Mouse (Mus musculus): ENCODE results near the gene Hjurp. TPM values are rescaled to one million over a fixed set of nuclear protein-coding genes. Genes with fewer than 3 reads are reported as not detected.

Hjurp gene
- polyA plus RNA-seq, 2 experiments from 2014 or later: 38.2 to 70.5 TPM

- no peak for ATAC-seq
These were observed 58.4 kb downstream of the Hjurp start for GRCm38 (mm10) chr1:88219054-88219453.

DNA sequence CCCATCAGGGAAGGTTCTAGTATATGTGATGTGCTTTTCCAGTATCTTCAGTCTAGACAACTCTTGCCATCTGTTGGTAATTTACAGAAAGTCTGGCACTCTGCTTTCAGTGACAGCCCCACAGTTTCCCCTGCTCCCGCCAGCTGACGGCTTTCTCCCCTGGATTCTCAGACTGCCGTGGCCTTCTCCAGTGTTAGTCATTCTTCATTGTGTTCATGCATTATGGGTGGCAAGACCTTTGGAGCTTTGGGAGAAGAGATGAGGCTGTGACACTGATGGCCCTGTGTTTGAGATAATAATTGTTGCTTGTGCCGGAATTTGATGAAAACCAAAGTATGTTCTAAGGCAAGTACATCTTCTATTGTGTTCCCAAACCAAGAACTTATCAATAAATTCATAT lies 58.8 kb downstream of the Hjurp start:
- ATAC-seq: no peak

- ATAC-seq: no peak
These were observed 59.4 kb downstream of the Hjurp start for GRCm38 (mm10) chr1:88218051-88218450.

DNA sequence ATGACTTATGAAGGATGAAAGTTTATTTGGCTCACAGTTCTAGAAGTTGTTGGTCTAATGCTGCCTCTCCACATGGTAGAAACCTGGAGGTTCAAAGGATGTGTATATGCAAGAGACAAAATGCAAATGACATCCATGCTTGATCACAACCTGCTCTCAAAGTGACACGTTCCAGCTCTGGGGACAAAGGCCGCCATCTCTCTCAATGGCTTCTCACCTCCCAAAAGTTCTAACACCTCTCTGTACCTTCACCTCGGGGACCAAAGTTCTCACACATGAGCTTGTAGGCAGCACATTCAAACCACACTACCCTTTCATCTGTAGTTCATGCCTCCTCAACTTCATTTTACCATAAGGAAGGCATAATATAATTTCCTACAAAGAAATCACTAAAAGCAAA lies 59.9 kb downstream of the Hjurp start:
- no peak for ATAC-seq

DNA sequence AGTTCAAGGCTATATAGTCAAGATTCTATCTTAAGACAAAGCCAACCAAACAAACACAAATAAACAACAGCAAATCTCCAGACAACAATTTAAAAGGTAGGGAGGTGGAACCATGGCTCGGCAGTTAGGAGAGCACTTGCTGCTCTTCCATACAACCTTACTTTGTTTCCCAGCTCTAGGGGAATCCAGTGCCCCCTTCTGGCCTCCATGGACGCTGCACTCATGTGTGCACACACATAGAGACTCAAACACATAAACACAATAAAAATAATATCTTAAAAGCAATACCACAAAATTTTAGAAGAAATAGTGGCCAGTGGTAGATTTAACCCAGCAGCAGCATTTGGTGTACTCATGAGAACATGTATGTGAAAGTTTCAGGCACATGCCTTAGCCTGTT lies 60.3 kb downstream of the Hjurp start:
- ATAC-seq: no peak

DNA sequence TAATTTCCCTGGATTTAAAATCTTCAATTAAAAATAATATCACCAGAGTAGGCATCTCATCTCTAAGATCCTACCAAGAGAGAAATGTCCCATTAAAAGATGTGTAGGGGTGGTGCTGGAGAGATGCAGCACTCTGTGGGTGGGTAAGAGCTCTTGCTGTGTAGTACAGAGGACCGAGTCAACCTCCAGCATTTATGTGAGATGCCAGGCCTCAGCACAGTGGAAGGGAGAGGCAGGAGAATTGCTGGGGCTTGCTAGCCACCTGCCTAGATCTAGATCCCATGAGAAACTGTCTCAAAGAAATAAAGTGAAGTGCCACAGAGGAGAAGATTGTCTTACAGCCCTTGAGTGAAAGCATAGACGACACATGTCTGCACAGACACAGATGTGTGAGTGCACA lies 60.9 kb downstream of the Hjurp start:
- ATAC-seq: no peak

- ATAC-seq: no peak
These were observed 61.7 kb downstream of the Hjurp start for GRCm38 (mm10) chr1:88215466-88216380.

GRCm38 (mm10) chr1:88214462-88214952 lies 62.9 kb downstream of the Hjurp start:
- ATAC-seq: no peak

- no peak for ATAC-seq
These were observed 63.5 kb downstream of the Hjurp start for GRCm38 (mm10) chr1:88213766-88214461.

- ATAC-seq: no peak
These were observed 64.4 kb downstream of the Hjurp start for GRCm38 (mm10) chr1:88213061-88213460.

Other genes with a start within 250 kb of the Hjurp start
- not detected for gene Ugt1a10, start 222.2 kb downstream of the Hjurp start, polyA plus RNA-seq (2017; shearing (Covaris generic))
- gene Ugt1a9, start 206.8 kb downstream of the Hjurp start, polyA plus RNA-seq (2017; shearing (Covaris generic)): under 1 TPM in 1 of 2 experiments, not detected in 1; 0.25 TPM
- not detected for gene Ugt1a8, start 189.8 kb downstream of the Hjurp start, polyA plus RNA-seq (2017; shearing (Covaris generic))
- gene Ugt1a7c, start 182.6 kb downstream of the Hjurp start, polyA plus RNA-seq (2017; shearing (Covaris generic)): under 1 TPM; 0.17 to 0.45 TPM
- gene Ugt1a6b, start 174.4 kb downstream of the Hjurp start, polyA plus RNA-seq (2017; shearing (Covaris generic)): not detected
- gene Ugt1a6a, start 142.8 kb downstream of the Hjurp start, polyA plus RNA-seq (2017; shearing (Covaris generic)): 1 to 10 TPM in 1 of 2 experiments, under 1 TPM in 1; 0.86 to 1.4 TPM
- gene Ugt1a5, start 111.6 kb downstream of the Hjurp start, polyA plus RNA-seq (2017; shearing (Covaris generic)): not detected
- not detected for gene Ugt1a2, start 77.0 kb downstream of the Hjurp start, polyA plus RNA-seq (2017; shearing (Covaris generic))
- under 1 TPM; 0.48 to 0.63 TPM for gene Dnajb3, start 71.9 kb downstream of the Hjurp start, polyA plus RNA-seq (2017; shearing (Covaris generic))
- gene Ugt1a1, start 65.7 kb downstream of the Hjurp start, polyA plus RNA-seq (2017; shearing (Covaris generic)): not detected
- gene Mroh2a, start 50.6 kb downstream of the Hjurp start, polyA plus RNA-seq (2017; shearing (Covaris generic)): 1 to 10 TPM; 1.4 to 2.5 TPM
- not detected for gene Trpm8, start within 50 bp of the Hjurp start, polyA plus RNA-seq (2017; shearing (Covaris generic))
- gene Spp2, start 129.3 kb upstream of the Hjurp start, polyA plus RNA-seq (2017; shearing (Covaris generic)): not detected
- not detected for gene Glrp1, start 232.4 kb upstream of the Hjurp start, polyA plus RNA-seq (2017; shearing (Covaris generic))